Comparison of ENCODE assay signal across 1 mouse cellular context in genomic region chr2:26478685-26479205, GRCm38 (mm10).
TF ChIP-seq lines count a peak whose summit lies in the region.

No protein-coding gene starts in this region.

TF ChIP-seq in CH12.LX, 34 proteins besides CTCF, POLR2A, EP300 and RAD21:
- no peak for TF ChIP-seq USF1 (IDR thresholded peaks at IDR 0.05; ENCODE audit: low read depth, low read length)
- no peak for TF ChIP-seq GABPA (IDR thresholded peaks at IDR 0.05; ENCODE audit: insufficient replicate concordance, low read depth, low read length)
- TF ChIP-seq JUND (conservative IDR thresholded peaks at IDR 0.05; ENCODE audit: low read depth, low read length): no peak
- TF ChIP-seq JUN (IDR thresholded peaks at IDR 0.05; ENCODE audit: insufficient read depth, low read depth, low read length): no peak
- TF ChIP-seq KAT2A (IDR thresholded peaks at IDR 0.05; ENCODE audit: insufficient replicate concordance, low read length): no peak
- TF ChIP-seq E2F4 (IDR thresholded peaks at IDR 0.05; ENCODE audit: insufficient replicate concordance, low read depth, low read length): no peak
- no peak for TF ChIP-seq ZC3H11A (IDR thresholded peaks at IDR 0.05; ENCODE audit: low read depth, low read length)
- no peak for TF ChIP-seq ZNF384 (IDR thresholded peaks at IDR 0.05; ENCODE audit: low read depth, low read length)
- TF ChIP-seq ELF1 (IDR thresholded peaks at IDR 0.05; ENCODE audit: low read depth, low read length): no peak
- no peak for TF ChIP-seq MYC (IDR thresholded peaks at IDR 0.05; ENCODE audit: low read depth, low read length)
- no peak for TF ChIP-seq ETS1 (conservative IDR thresholded peaks at IDR 0.05; ENCODE audit: low read depth, low read length)
- TF ChIP-seq TBP (conservative IDR thresholded peaks at IDR 0.05; ENCODE audit: low read depth, low read length): no peak
- no peak for TF ChIP-seq NELFE (IDR thresholded peaks at IDR 0.05; ENCODE audit: low read depth, low read length)
- TF ChIP-seq MAZ (IDR thresholded peaks at IDR 0.05; ENCODE audit: low read depth, low read length): no peak
- TF ChIP-seq HCFC1 (IDR thresholded peaks at IDR 0.05; ENCODE audit: low read depth, low read length): no peak
- TF ChIP-seq UBTF (IDR thresholded peaks at IDR 0.05; ENCODE audit: low read depth, low read length): no peak
- TF ChIP-seq CHD1 (IDR thresholded peaks at IDR 0.05; ENCODE audit: low read depth, low read length): no peak
- no peak for TF ChIP-seq PAX5 (IDR thresholded peaks at IDR 0.05; ENCODE audit: low read length)
- no peak for TF ChIP-seq ZMIZ1 (IDR thresholded peaks at IDR 0.05; ENCODE audit: low read depth, low read length)
- TF ChIP-seq TCF12 (IDR thresholded peaks at IDR 0.05; ENCODE audit: low read depth, low read length): no peak
